Mouse (Mus musculus): ENCODE data around the gene Dse. TPM values are rescaled to one million over a fixed set of nuclear protein-coding genes. Genes with fewer than 3 reads are reported as not detected.

The Dse gene
- polyA plus RNA-seq, 1 experiment = 7.5 TPM

DNA sequence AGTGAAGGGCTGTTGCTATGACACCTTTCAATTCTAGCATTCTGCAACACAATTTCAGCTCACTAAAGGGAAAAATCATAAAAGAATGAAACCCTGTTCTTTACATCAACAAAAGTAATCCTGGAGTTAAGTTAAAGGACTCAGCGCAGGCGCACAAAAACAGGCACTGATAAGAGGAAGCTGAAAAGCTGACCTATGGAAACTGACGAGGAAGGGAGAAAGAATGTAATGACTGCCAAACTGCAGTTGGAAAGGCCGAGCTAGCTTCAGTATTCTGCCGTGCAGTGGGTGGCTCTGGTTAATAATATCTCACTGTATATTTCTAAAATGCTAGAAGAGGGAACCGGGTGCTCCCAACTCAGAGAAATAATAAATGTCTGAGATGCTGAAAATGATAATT lies 69.5 kb downstream of the Dse start:
- Histone ChIP-seq H3K27me3 (ENCODE audit: control insufficient read depth, insufficient read depth, low read length) (no peaks in the 10 kb centered on the region), H3K4me1 (replicated peaks; ENCODE audit: control insufficient read depth, insufficient read depth, low read length) (no peaks in the 10 kb centered on the region), H3K27ac (ENCODE audit: control insufficient read depth, insufficient read depth, low read length) (no peak overlapping the region), H3K36me3 (ENCODE audit: control insufficient read depth, insufficient read depth, low read length) (no peaks in the 10 kb centered on the region), H3K4me3 (ENCODE audit: control insufficient read depth, insufficient read depth, low read length) (no peak overlapping the region)
- WGBS = 76% methylated on average over 6 of the region's 6 CpGs
- no peak for TF ChIP-seq POLR2A (IDR thresholded peaks at IDR 0.05; ENCODE audit: control insufficient read depth, extremely low read depth, insufficient read depth, low read length, poor library complexity)
- TF ChIP-seq CTCF (IDR thresholded peaks at IDR 0.05; ENCODE audit: borderline replicate concordance, control insufficient read depth, extremely low read depth, insufficient read depth, low read length, poor library complexity) = no peak
- DNase-seq = no peak

DNA sequence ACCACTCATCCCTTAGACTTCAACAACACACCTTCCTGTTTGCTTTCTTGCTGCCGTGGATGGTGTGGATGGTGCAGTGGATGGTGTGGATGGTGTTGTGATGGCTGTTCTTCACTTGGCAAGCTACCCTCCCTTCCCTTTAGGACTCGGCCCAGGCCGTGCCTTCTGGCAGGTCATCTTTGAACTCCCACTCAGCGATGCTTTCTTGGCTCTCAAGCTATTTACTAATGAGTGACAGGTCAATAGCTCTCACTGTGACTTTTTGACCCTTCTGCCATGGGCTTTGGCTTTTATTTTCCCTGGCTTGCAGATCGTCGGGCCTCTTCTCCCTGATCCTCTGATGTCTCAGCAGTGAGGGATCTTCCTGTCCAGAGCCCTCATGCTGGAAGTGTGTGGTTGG lies 71.1 kb downstream of the Dse start:
- no peak for TF ChIP-seq CTCF (IDR thresholded peaks at IDR 0.05; ENCODE audit: borderline replicate concordance, control insufficient read depth, extremely low read depth, insufficient read depth, low read length, poor library complexity)
- TF ChIP-seq POLR2A (IDR thresholded peaks at IDR 0.05; ENCODE audit: control insufficient read depth, extremely low read depth, insufficient read depth, low read length, poor library complexity) = no peak
- Histone ChIP-seq H3K36me3 (ENCODE audit: control insufficient read depth, insufficient read depth, low read length) (no peaks in the 10 kb centered on the region), H3K27me3 (ENCODE audit: control insufficient read depth, insufficient read depth, low read length) (no peaks in the 10 kb centered on the region), H3K4me1 (replicated peaks; ENCODE audit: control insufficient read depth, insufficient read depth, low read length) (no peaks in the 10 kb centered on the region), H3K27ac (ENCODE audit: control insufficient read depth, insufficient read depth, low read length) (no peak overlapping the region), H3K4me3 (ENCODE audit: control insufficient read depth, insufficient read depth, low read length) (no peak overlapping the region)
- 92% methylated on average over 6 of the region's 6 CpGs for WGBS
- no peak for DNase-seq

DNA sequence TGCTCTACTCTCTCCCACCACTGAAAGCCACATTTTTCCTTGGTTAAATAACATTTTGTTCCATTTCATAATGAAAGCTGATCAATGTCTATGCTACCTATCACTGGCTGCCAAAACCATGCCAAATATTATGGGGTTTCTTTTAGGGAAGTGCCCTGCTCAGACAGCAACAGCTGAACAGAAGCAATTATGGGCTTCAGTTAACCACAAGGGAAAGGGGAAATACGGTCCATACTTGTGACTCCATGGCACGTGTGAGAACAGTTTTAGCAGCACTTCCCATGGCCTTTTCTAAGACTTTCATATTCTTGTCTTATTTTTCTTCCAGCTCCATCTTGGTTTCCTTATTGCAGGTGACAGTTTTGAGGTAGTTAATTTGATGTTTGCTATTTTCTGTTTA lies 76.2 kb downstream of the Dse start:
- Histone ChIP-seq H3K27me3 (ENCODE audit: control insufficient read depth, insufficient read depth, low read length) (no peaks in the 10 kb centered on the region), H3K36me3 (ENCODE audit: control insufficient read depth, insufficient read depth, low read length) (no peaks in the 10 kb centered on the region), H3K4me1 (replicated peaks; ENCODE audit: control insufficient read depth, insufficient read depth, low read length) (peaks cover 2% of the 10 kb centered on the region), H3K27ac (ENCODE audit: control insufficient read depth, insufficient read depth, low read length) (no peak overlapping the region), H3K4me3 (ENCODE audit: control insufficient read depth, insufficient read depth, low read length) (no peak overlapping the region)
- WGBS = 12% methylated on average over 2 of the region's 2 CpGs
- TF ChIP-seq POLR2A (IDR thresholded peaks at IDR 0.05; ENCODE audit: control insufficient read depth, extremely low read depth, insufficient read depth, low read length, poor library complexity) (no peak), CTCF (IDR thresholded peaks at IDR 0.05; ENCODE audit: borderline replicate concordance, control insufficient read depth, extremely low read depth, insufficient read depth, low read length, poor library complexity) (no peak)
- no peak for DNase-seq

DNA sequence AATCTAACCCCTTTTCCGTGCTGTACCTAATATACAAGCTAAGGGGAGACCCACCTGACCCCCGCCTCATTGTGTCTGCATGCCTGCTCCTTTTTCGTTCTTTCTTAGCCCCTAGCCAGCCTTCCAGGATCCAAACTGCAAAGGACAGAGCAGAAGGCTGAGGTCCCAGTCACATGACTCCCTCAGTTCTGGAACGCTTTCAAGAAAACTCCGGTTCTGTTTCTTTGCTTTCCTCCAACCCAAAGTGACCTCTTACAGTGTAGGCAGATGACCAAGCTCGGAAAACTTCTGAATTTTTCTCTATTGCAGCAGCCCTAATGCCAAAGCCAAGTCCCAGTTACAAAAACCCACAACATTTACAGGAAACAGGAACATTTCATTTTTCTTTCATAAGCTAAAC lies 79.1 kb downstream of the Dse start:
- H3K27ac ChIP-seq (ENCODE audit: control insufficient read depth, insufficient read depth, low read length) = no peak overlapping the region
- H3K4me3 ChIP-seq (ENCODE audit: control insufficient read depth, insufficient read depth, low read length) = no peak overlapping the region
- H3K36me3 ChIP-seq (ENCODE audit: control insufficient read depth, insufficient read depth, low read length) = no peaks in the 10 kb centered on the region
- TF ChIP-seq POLR2A (IDR thresholded peaks at IDR 0.05; ENCODE audit: control insufficient read depth, extremely low read depth, insufficient read depth, low read length, poor library complexity) (no peak), CTCF (IDR thresholded peaks at IDR 0.05; ENCODE audit: borderline replicate concordance, control insufficient read depth, extremely low read depth, insufficient read depth, low read length, poor library complexity) (no peak)
- H3K27me3 ChIP-seq (ENCODE audit: control insufficient read depth, insufficient read depth, low read length) = no peaks in the 10 kb centered on the region
- no peak for DNase-seq
- peaks cover 2% of the 10 kb centered on the region for H3K4me1 ChIP-seq (replicated peaks; ENCODE audit: control insufficient read depth, insufficient read depth, low read length)
- 53% methylated on average over 6 of the region's 6 CpGs for WGBS

DNA sequence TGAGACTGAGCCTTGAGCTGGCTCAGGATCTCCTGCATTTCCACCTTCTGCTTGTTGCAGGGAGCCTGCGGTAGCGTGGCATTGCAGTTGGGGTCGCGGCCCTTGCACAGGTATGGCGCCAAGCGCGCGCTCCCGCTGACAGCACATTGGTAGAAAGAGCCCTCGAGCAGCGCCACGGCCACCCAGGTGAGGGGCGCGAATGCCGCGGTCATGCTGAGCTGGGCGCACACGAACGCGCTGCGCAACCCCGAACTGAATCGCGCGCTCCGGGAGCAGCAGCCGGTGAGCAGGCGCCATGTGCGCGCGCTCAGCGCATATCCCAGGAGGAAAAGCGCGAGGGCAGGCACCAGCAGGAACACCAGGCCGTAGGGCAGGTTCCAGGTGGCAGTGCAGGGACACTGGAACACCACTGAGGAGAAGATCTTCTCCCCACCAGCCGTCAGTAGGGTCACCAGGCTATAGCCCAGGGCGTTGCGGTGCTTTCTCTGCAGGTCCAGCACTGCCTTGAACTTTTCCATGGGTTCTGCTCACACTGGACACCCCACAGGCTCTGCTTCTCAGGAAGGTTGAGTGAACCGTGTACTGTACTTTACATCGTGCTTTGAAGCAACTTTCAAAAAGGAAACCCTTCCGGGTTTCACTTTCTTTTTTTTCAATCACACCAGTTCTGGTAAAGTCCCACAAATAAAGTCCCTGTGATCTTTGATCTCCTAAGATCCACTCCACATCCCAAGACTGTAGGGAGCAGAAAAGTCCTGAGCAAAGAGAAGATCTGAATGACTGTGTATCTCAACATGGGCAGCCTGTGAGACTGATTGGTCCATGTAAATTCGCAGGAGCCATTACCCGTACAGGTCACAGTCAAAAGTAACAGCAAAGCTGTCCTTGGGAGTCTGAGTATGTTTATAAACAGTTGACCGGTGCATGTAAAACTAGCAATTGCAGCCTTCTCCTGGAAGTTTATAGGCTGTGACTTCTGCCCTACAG lies 79.8 kb downstream of the Dse start, which contains the start of gene Calhm6:
Gene Calhm6, minus strand, starts transcription at position 593 of the 987 bp plus-strand sequence.
- H3K4me1 ChIP-seq (replicated peaks; ENCODE audit: control insufficient read depth, insufficient read depth, low read length) = peaks cover 2% of the 10 kb centered on the region
- DNase-seq = peak; percentile 51
- H3K4me3 ChIP-seq (ENCODE audit: control insufficient read depth, insufficient read depth, low read length) = peak within 1 kb of the TSS; percentile 55
- H3K27ac ChIP-seq (ENCODE audit: control insufficient read depth, insufficient read depth, low read length) = no peak within 1 kb of the TSS
- TF ChIP-seq POLR2A (IDR thresholded peaks at IDR 0.05; ENCODE audit: control insufficient read depth, extremely low read depth, insufficient read depth, low read length, poor library complexity) (no peak), CTCF (IDR thresholded peaks at IDR 0.05; ENCODE audit: borderline replicate concordance, control insufficient read depth, extremely low read depth, insufficient read depth, low read length, poor library complexity) (no peak)
- 7% methylated on average over 44 of the region's 44 CpGs for WGBS
- no peaks in the 10 kb centered on the region for H3K27me3 ChIP-seq (ENCODE audit: control insufficient read depth, insufficient read depth, low read length)
- H3K36me3 ChIP-seq (ENCODE audit: control insufficient read depth, insufficient read depth, low read length) = no peaks in the 10 kb centered on the region

DNA sequence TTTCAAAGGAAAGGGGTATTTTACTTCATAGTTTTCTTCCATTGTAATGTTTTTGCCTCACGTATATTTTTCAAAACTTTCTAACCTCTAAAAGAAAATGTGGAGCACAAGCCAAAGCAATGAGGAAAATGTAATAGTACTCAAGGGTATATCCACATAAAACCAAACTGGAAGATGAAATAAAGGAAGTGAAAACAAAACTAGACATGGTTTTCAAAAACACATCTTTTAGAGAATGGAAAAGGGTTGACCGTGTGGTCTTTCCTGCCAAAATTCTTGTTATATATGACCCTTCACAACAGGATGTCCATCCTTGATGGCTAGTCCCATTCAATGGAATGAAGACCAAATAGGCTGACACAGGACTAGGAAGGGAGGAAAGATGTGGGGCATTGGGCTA lies 89.1 kb downstream of the Dse start:
- Histone ChIP-seq H3K4me1 (replicated peaks; ENCODE audit: control insufficient read depth, insufficient read depth, low read length) (no peaks in the 10 kb centered on the region; the same call in 1 of the 2 replicates), H3K4me3 (ENCODE audit: control insufficient read depth, insufficient read depth, low read length) (no peak overlapping the region), H3K27me3 (ENCODE audit: control insufficient read depth, insufficient read depth, low read length) (no peaks in the 10 kb centered on the region), H3K27ac (ENCODE audit: control insufficient read depth, insufficient read depth, low read length) (no peak overlapping the region), H3K36me3 (ENCODE audit: control insufficient read depth, insufficient read depth, low read length) (no peaks in the 10 kb centered on the region)
- 72% methylated on average over 2 of the region's 2 CpGs for WGBS
- no peak for TF ChIP-seq POLR2A (IDR thresholded peaks at IDR 0.05; ENCODE audit: control insufficient read depth, extremely low read depth, insufficient read depth, low read length, poor library complexity)
- TF ChIP-seq CTCF (IDR thresholded peaks at IDR 0.05; ENCODE audit: borderline replicate concordance, control insufficient read depth, extremely low read depth, insufficient read depth, low read length, poor library complexity) = no peak
- DNase-seq = no peak

Data from thymus, adult 2 months (tissue).